Mouse (Mus musculus): ENCODE data around the gene Lgals3. TPM values are rescaled to one million over a fixed set of nuclear protein-coding genes. Genes with fewer than 3 reads are reported as not detected.
A peak's percentile ranks its signal among the peaks of the same experiment; 100 is the strongest.

The Lgals3 gene
- polyA plus RNA-seq, 1 experiment = 150 TPM

GRCm38 (mm10) chr14:47346715-47347114 lies 20.8 kb upstream of the Lgals3 start:
- TF ChIP-seq POLR2A (IDR thresholded peaks at IDR 0.05; ENCODE audit: low read depth, low read length) (no peak), CTCF (IDR thresholded peaks at IDR 0.05; ENCODE audit: borderline replicate concordance, insufficient read depth, low read length) (no peak)
- Histone ChIP-seq H3K4me3 (ENCODE audit: insufficient read depth, low read length) (no peak overlapping the region), H3K4me1 (ENCODE audit: control insufficient read depth, insufficient read depth, low read length) (peaks cover 2% of the 10 kb centered on the region), H3K27ac (ENCODE audit: insufficient read depth, low read length) (no peak overlapping the region)

GRCm38 (mm10) chr14:47350974-47351373 lies 16.6 kb upstream of the Lgals3 start:
- H3K4me3 ChIP-seq (ENCODE audit: insufficient read depth, low read length) = no peak overlapping the region
- peaks cover 2% of the 10 kb centered on the region for H3K4me1 ChIP-seq (ENCODE audit: control insufficient read depth, insufficient read depth, low read length)
- peak overlapping the region; percentile 91 for H3K27ac ChIP-seq (ENCODE audit: insufficient read depth, low read length)
- TF ChIP-seq POLR2A (IDR thresholded peaks at IDR 0.05; ENCODE audit: low read depth, low read length) (no peak), CTCF (IDR thresholded peaks at IDR 0.05; ENCODE audit: borderline replicate concordance, insufficient read depth, low read length) (no peak)

GRCm38 (mm10) chr14:47352272-47352671 lies 15.3 kb upstream of the Lgals3 start:
- Histone ChIP-seq H3K4me1 (ENCODE audit: control insufficient read depth, insufficient read depth, low read length) (peaks cover 2% of the 10 kb centered on the region), H3K27ac (ENCODE audit: insufficient read depth, low read length) (no peak overlapping the region), H3K4me3 (ENCODE audit: insufficient read depth, low read length) (no peak overlapping the region)
- no peak for TF ChIP-seq CTCF (IDR thresholded peaks at IDR 0.05; ENCODE audit: borderline replicate concordance, insufficient read depth, low read length)
- no peak for TF ChIP-seq POLR2A (IDR thresholded peaks at IDR 0.05; ENCODE audit: low read depth, low read length)

- TF ChIP-seq POLR2A (IDR thresholded peaks at IDR 0.05; ENCODE audit: low read depth, low read length) (no peak), CTCF (IDR thresholded peaks at IDR 0.05; ENCODE audit: borderline replicate concordance, insufficient read depth, low read length) (no peak)
- peaks cover 2% of the 10 kb centered on the region for H3K4me1 ChIP-seq (ENCODE audit: control insufficient read depth, insufficient read depth, low read length)
- H3K4me3 ChIP-seq (ENCODE audit: insufficient read depth, low read length) = no peak overlapping the region
- no peak overlapping the region for H3K27ac ChIP-seq (ENCODE audit: insufficient read depth, low read length)
These were observed 14.3 kb upstream of the Lgals3 start for GRCm38 (mm10) chr14:47353240-47353639.

GRCm38 (mm10) chr14:47354111-47354577 lies 13.4 kb upstream of the Lgals3 start:
- Histone ChIP-seq H3K4me1 (ENCODE audit: control insufficient read depth, insufficient read depth, low read length) (peaks cover 2% of the 10 kb centered on the region), H3K27ac (ENCODE audit: insufficient read depth, low read length) (no peak overlapping the region), H3K4me3 (ENCODE audit: insufficient read depth, low read length) (no peak overlapping the region)
- TF ChIP-seq CTCF (IDR thresholded peaks at IDR 0.05; ENCODE audit: borderline replicate concordance, insufficient read depth, low read length) (peak; percentile 42; the same call in 1 of the 2 replicates), POLR2A (IDR thresholded peaks at IDR 0.05; ENCODE audit: low read depth, low read length) (no peak)

- H3K4me1 ChIP-seq (ENCODE audit: control insufficient read depth, insufficient read depth, low read length) = peaks cover 2% of the 10 kb centered on the region
- TF ChIP-seq CTCF (IDR thresholded peaks at IDR 0.05; ENCODE audit: borderline replicate concordance, insufficient read depth, low read length) (no peak), POLR2A (IDR thresholded peaks at IDR 0.05; ENCODE audit: low read depth, low read length) (no peak)
- H3K4me3 ChIP-seq (ENCODE audit: insufficient read depth, low read length) = no peak overlapping the region
- no peak overlapping the region for H3K27ac ChIP-seq (ENCODE audit: insufficient read depth, low read length)
These were observed 12.6 kb upstream of the Lgals3 start for GRCm38 (mm10) chr14:47354948-47355347.

GRCm38 (mm10) chr14:47356622-47357021 lies 10.9 kb upstream of the Lgals3 start:
- H3K4me1 ChIP-seq (ENCODE audit: control insufficient read depth, insufficient read depth, low read length) = no peaks in the 10 kb centered on the region
- H3K4me3 ChIP-seq (ENCODE audit: insufficient read depth, low read length) = no peak overlapping the region
- H3K27ac ChIP-seq (ENCODE audit: insufficient read depth, low read length) = no peak overlapping the region
- TF ChIP-seq POLR2A (IDR thresholded peaks at IDR 0.05; ENCODE audit: low read depth, low read length) = no peak
- TF ChIP-seq CTCF (IDR thresholded peaks at IDR 0.05; ENCODE audit: borderline replicate concordance, insufficient read depth, low read length) = no peak

GRCm38 (mm10) chr14:47359610-47360009 lies 7.9 kb upstream of the Lgals3 start:
- no peak overlapping the region for H3K27ac ChIP-seq (ENCODE audit: insufficient read depth, low read length)
- no peaks in the 10 kb centered on the region for H3K4me1 ChIP-seq (ENCODE audit: control insufficient read depth, insufficient read depth, low read length)
- H3K4me3 ChIP-seq (ENCODE audit: insufficient read depth, low read length) = no peak overlapping the region
- TF ChIP-seq POLR2A (IDR thresholded peaks at IDR 0.05; ENCODE audit: low read depth, low read length) (no peak), CTCF (IDR thresholded peaks at IDR 0.05; ENCODE audit: borderline replicate concordance, insufficient read depth, low read length) (no peak)

- Histone ChIP-seq H3K27ac (ENCODE audit: insufficient read depth, low read length) (no peak overlapping the region), H3K4me1 (ENCODE audit: control insufficient read depth, insufficient read depth, low read length) (no peaks in the 10 kb centered on the region), H3K4me3 (ENCODE audit: insufficient read depth, low read length) (no peak overlapping the region)
- TF ChIP-seq CTCF (IDR thresholded peaks at IDR 0.05; ENCODE audit: borderline replicate concordance, insufficient read depth, low read length) (no peak), POLR2A (IDR thresholded peaks at IDR 0.05; ENCODE audit: low read depth, low read length) (no peak)
These were observed 6.1 kb upstream of the Lgals3 start for GRCm38 (mm10) chr14:47361418-47361817.

- TF ChIP-seq CTCF (IDR thresholded peaks at IDR 0.05; ENCODE audit: borderline replicate concordance, insufficient read depth, low read length) (no peak), POLR2A (IDR thresholded peaks at IDR 0.05; ENCODE audit: low read depth, low read length) (no peak)
- H3K4me3 ChIP-seq (ENCODE audit: insufficient read depth, low read length) = no peak overlapping the region
- H3K27ac ChIP-seq (ENCODE audit: insufficient read depth, low read length) = no peak overlapping the region
- no peaks in the 10 kb centered on the region for H3K4me1 ChIP-seq (ENCODE audit: control insufficient read depth, insufficient read depth, low read length)
These were observed 5.7 kb upstream of the Lgals3 start for GRCm38 (mm10) chr14:47361899-47362298.

Data from embryonic fibroblast, embryonic 13.5 days (primary cell).